Mouse (Mus musculus): Measurements from ENCODE around the gene Cnot1. TPM values are rescaled to one million over a fixed set of nuclear protein-coding genes. Genes with fewer than 3 reads are reported as not detected.

Cnot1 gene
- total and polyA plus RNA-seq, 3 experiments: 119 to 3,440 (median 259) TPM

- Histone ChIP-seq H3K36me3 (ENCODE audit: control insufficient read depth in 1 of 2, insufficient read depth in 2 of 2, low read length in 2 of 2) (peaks cover 0 to 9% of the 10 kb centered on the region in 2 experiments; a peak in 2 of 4 replicates), H3K27ac (ENCODE audit: control insufficient read depth, low read depth, low read length) (no peak overlapping the region), H3K9me3 (replicated peaks; ENCODE audit: insufficient read depth, low read length) (no peaks in the 10 kb centered on the region), H3K4me3 (ENCODE audit: control insufficient read depth in 1 of 2, insufficient read depth in 1 of 2, low read depth in 2 of 2, low read length in 2 of 2) (no peak overlapping the region), H3K79me2 (ENCODE audit: control insufficient read depth, insufficient read depth, low read length, poor library complexity) (peaks cover 1% of the 10 kb centered on the region; the same call in 1 of the 2 replicates), H3K27me3 (ENCODE audit: control insufficient read depth in 1 of 2, insufficient read depth in 2 of 2, low read length in 2 of 2) (no peaks in the 10 kb centered on the region), H3K4me1 (ENCODE audit: control insufficient read depth in 1 of 2, insufficient read depth in 2 of 2, low read length in 2 of 2) (peaks cover 4 to 18% of the 10 kb centered on the region in 2 experiments), H3K9ac (ENCODE audit: control insufficient read depth, low read depth, low read length, poor library complexity, severe bottlenecking) (no peak overlapping the region)
- peak; percentile 80 for DNase-seq (ENCODE audit: low read depth, low spot score)
- no peak for TF ChIP-seq USF2 (IDR thresholded peaks at IDR 0.05; ENCODE audit: borderline replicate concordance in 1 of 2, insufficient read depth in 1 of 2, low read depth in 1 of 2, low read length in 2 of 2)
- TF ChIP-seq RAD21 (IDR thresholded peaks at IDR 0.05; ENCODE audit: low read depth, low read length): no peak
- no peak for TF ChIP-seq CTCF (IDR thresholded peaks at IDR 0.05 in 2 of 3, conservative IDR thresholded peaks at IDR 0.05 in 1 of 3; ENCODE audit: control insufficient read depth in 1 of 3, insufficient read depth in 1 of 3, low read depth in 2 of 3, low read length in 3 of 3, poor library complexity in 1 of 3, severe bottlenecking in 1 of 3)
- TF ChIP-seq CHD2 (IDR thresholded peaks at IDR 0.05; ENCODE audit: low read length): no peak
- peak; percentile 92 for TF ChIP-seq RCOR1 (IDR thresholded peaks at IDR 0.05; ENCODE audit: low read depth, low read length)
- TF ChIP-seq JUND (IDR thresholded peaks at IDR 0.05; ENCODE audit: low read depth, low read length): no peak
- TF ChIP-seq ETS1 (IDR thresholded peaks at IDR 0.05; ENCODE audit: low read depth, low read length): peak; percentile 90
- no peak for TF ChIP-seq ZNF384 (IDR thresholded peaks at IDR 0.05; ENCODE audit: low read depth, low read length)
- no peak for TF ChIP-seq HCFC1 (IDR thresholded peaks at IDR 0.05; ENCODE audit: low read depth, low read length)
- no peak for TF ChIP-seq SIN3A (IDR thresholded peaks at IDR 0.05; ENCODE audit: low read length)
- TF ChIP-seq NELFE (IDR thresholded peaks at IDR 0.05; ENCODE audit: low read depth, low read length): no peak
- TF ChIP-seq ELF1 (IDR thresholded peaks at IDR 0.05; ENCODE audit: low read depth, low read length): no peak
- peak; percentile 93 for TF ChIP-seq TAL1 (IDR thresholded peaks at IDR 0.05; ENCODE audit: low read length)
- TF ChIP-seq MXI1 (IDR thresholded peaks at IDR 0.05; ENCODE audit: low read depth, low read length): peak; percentile 49; the same call in 1 of the 2 replicates
- no peak for TF ChIP-seq SMC3 (IDR thresholded peaks at IDR 0.05; ENCODE audit: low read depth, low read length)
- TF ChIP-seq ZKSCAN1 (IDR thresholded peaks at IDR 0.05; ENCODE audit: low read depth, low read length): no peak
- TF ChIP-seq MYB (IDR thresholded peaks at IDR 0.05; ENCODE audit: low read depth, low read length): peak; percentile 80
- TF ChIP-seq BHLHE40 (IDR thresholded peaks at IDR 0.05; ENCODE audit: borderline replicate concordance, low read depth, low read length): no peak
- no peak for TF ChIP-seq KAT2A (conservative IDR thresholded peaks at IDR 0.05; ENCODE audit: low read depth, low read length)
- no peak for TF ChIP-seq ZMIZ1 (IDR thresholded peaks at IDR 0.05; ENCODE audit: low read depth, low read length)
- no peak for TF ChIP-seq POLR2A (IDR thresholded peaks at IDR 0.05; ENCODE audit: control insufficient read depth in 1 of 2, insufficient read depth in 1 of 2, low read depth in 1 of 2, low read length in 2 of 2, poor library complexity in 1 of 2)
- no peak for TF ChIP-seq POLR2AphosphoS5 (IDR thresholded peaks at IDR 0.05; ENCODE audit: borderline replicate concordance, low read depth, low read length)
- no peak; the same call in 1 of the 2 replicates for TF ChIP-seq MEF2A (IDR thresholded peaks at IDR 0.05; ENCODE audit: extremely low read depth, insufficient replicate concordance, low read depth, low read length, poor library complexity, severe bottlenecking)
- TF ChIP-seq EP300 (IDR thresholded peaks at IDR 0.05; ENCODE audit: low read depth in 1 of 2, low read length in 2 of 2): peak; percentile 90 to 95
- peak; percentile 54 for TF ChIP-seq MYC (IDR thresholded peaks at IDR 0.05; ENCODE audit: low read depth, low read length)
- TF ChIP-seq MAFK (IDR thresholded peaks at IDR 0.05; ENCODE audit: borderline replicate concordance, low read depth, low read length): no peak
- TF ChIP-seq ZC3H11A (IDR thresholded peaks at IDR 0.05; ENCODE audit: low read depth, low read length): no peak
- peak; percentile 95 for TF ChIP-seq TCF12 (IDR thresholded peaks at IDR 0.05; ENCODE audit: low read depth, low read length)
- peak; percentile 86 for TF ChIP-seq GATA1 (IDR thresholded peaks at IDR 0.05; ENCODE audit: low read depth, low read length)
- no peak for TF ChIP-seq GABPA (IDR thresholded peaks at IDR 0.05; ENCODE audit: low read depth, low read length)
- TF ChIP-seq POLR2AphosphoS2 (IDR thresholded peaks at IDR 0.05; ENCODE audit: low read length): no peak
- peak; percentile 62 for TF ChIP-seq NRF1 (IDR thresholded peaks at IDR 0.05; ENCODE audit: insufficient read depth, low read depth, low read length, poor library complexity, severe bottlenecking)
- TF ChIP-seq USF1 (IDR thresholded peaks at IDR 0.05; ENCODE audit: low read depth, low read length): no peak
- TF ChIP-seq UBTF (IDR thresholded peaks at IDR 0.05; ENCODE audit: borderline replicate concordance, insufficient read depth, low read depth, low read length): no peak
- TF ChIP-seq CHD1 (IDR thresholded peaks at IDR 0.05; ENCODE audit: low read depth, low read length): no peak
- TF ChIP-seq MAX (IDR thresholded peaks at IDR 0.05; ENCODE audit: low read length): peak; percentile 42; the same call in 1 of the 2 replicates
- TF ChIP-seq TBP (IDR thresholded peaks at IDR 0.05; ENCODE audit: low read depth, low read length): no peak
- no peak for TF ChIP-seq E2F4 (IDR thresholded peaks at IDR 0.05; ENCODE audit: borderline replicate concordance, low read depth, low read length)
These were observed 40.8 kb upstream of the Cnot1 start for GRCm38 (mm10) chr8:95848061-95848551.
